Mouse (Mus musculus) ZHBTc4 (cell line): ENCODE results near the gene Clpx.

Source experiments
- DNase-seq: peaks from one replicate; pipeline ENCODE4 v3.0.0-alpha.2; 2011; ENCODE audit warnings: low read depth, low spot score

The Clpx gene

DNA sequence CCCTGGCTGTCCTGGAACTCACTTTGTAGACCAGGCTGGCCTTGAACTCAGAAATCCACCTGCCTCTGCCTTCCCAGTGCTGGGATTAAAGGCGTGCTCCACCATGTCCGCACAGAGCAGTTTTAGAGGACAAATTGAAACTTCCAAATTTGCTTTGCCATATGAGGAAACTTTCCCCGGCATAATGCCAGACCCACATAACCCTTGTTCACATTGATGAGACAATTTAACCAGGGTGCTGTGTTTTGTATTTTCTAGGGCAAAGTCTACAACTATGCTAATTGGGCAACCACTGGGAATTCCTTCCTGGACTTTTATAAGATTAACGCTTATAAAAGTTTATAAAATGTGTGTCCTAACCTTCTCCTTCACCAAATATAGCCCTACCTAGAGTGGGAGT, 4.1 kb upstream of the Clpx start:
- DNase-seq: no peak

DNA sequence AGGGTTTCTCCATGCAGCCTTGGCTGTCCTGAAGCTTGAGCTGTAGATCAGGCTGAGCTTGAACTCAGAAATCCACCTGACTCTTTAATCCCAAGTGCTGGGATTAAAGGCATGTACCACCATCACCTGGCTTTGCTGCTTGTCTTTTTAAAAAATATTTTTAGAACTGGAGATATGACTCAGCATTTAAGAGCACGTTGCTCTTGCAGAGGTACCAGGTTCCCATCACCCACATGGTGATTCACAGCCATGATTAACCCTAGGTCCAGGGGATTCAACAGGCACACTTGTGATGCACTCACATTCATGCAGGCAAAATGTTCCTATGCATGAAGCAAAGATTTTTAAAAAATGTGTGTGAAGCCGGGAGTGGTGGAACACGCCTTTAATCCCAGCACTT, 1.6 kb upstream of the Clpx start:
- no peak for DNase-seq

DNA sequence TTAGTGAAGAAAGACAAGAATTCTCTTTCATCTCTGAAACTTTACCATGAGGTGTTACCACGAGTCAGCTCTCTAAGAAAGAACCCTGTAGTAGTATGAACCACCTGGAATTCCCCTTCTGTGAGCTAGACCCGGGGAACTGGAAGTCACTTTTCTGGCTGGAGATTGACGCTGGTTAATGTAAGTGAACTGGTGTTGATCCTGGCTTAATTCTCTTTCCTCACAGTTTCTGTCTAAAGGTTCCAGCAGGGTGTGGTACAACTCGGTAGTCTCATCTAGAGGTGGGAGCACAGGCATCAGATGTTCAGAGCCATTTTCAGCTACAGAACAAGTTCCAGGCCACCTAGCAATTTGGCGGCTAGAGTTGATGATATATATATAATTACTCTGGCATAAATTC, 941 bp upstream of the Clpx start:
- no peak for DNase-seq

DNA sequence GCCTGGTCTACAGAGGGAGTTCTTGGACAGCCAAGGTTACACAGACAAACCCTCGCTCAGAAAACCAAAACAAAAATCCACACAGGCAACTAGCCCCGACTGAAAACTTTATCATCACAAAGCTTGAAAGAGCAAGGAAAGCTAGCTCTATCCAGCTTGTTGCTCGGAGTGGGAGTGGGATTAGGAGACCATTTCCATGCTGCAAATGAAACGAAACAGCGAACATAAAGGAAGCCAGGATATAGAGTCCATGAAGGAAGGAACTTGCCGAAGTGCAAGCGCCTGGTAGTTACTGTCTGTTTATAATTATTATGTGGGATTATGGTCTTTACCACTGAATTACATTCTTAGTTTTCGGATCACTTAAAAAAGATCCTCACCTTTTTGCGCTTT, 484 bp upstream of the Clpx start:
- no peak for DNase-seq

DNA sequence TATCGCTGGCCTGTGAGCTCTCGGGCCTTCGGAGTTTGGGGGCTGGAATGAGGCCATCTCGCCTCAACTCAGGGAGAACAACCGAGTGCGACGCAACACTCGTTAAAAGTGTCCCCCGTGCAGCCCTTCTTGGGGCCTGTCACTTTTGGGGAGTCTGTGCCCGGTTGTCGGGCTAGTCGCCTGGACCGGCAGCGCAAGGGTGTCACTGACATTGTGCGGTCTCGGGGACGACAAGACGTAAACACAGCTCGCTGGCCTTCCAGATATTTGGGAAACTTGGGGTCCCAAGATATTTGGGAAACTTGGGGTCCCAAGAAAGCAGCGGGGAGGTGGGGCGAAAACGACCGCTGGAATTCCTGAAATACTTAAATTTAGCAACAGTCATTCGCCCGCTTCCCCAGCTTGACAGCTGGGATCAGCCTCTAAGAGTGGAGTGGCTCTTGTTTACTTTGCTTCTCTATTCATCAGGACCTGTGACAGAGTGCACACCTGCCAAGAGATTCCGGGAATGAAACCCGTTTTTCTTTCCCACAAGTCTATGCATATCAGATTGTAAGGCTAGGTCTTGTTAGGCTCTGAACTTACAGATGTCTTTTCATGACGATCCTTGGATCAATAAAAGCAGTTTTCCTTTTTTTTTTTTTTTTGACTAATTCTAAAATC, 787 bp downstream of the Clpx start:
- no peak for DNase-seq

DNA sequence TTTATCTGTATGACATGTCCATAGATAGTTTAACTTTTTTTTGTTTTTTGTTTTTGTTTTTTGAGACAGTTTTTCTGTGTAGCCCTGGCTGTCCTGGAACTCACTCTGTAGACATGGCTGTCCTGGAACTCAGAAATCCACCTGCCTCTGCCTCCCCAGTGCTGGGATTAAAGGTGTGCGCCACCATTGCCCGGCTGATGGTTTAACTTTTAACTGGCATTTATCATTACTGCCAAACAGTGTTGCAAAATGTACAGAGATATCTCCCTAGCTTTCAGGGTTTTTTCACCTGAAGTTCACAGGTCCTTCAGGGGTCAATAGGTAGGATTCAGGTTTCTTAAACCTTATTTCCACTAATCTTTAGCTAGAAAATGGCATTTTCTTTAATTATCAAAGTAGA, 3.0 kb downstream of the Clpx start:
- no peak for DNase-seq

DNA sequence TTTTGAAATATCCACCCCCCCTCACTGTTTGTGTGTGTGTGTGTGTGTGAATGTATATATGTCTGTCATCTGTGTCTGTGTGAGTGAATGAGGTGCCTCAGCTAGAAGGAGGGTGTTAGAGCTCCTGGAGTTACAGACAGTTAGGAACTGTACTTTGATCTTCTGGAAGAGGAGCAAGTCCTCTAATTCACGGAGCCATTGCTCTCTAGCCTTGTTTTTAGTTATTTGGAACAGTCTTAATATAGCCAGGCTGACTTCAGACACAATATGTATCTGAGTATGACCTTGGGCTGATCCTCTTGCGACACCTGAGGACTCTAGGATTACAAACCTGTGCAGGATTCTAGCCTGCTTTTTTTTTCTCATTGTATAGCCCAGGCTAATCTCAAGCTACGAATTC, 4.7 kb downstream of the Clpx start:
- DNase-seq: no peak

DNA sequence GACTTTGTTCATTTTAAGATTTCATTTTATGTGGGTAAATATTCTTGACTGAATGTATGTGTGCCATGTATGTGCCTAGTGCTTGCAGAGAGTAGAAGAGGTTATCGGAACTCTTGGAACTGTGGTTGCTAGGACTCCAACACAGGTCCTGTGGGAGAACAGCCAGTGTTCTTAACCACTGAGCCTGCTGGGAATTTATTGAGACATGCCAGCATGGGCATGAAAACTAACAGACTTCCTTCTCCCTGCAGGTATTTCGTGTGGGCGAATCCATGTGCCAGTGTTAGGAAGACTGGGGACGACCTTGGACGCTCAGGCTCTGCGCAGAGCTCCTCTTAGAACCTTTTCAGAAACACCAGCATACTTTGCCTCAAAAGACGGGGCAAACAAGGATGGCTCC, 5.6 kb downstream of the Clpx start:
- no peak for DNase-seq

DNA sequence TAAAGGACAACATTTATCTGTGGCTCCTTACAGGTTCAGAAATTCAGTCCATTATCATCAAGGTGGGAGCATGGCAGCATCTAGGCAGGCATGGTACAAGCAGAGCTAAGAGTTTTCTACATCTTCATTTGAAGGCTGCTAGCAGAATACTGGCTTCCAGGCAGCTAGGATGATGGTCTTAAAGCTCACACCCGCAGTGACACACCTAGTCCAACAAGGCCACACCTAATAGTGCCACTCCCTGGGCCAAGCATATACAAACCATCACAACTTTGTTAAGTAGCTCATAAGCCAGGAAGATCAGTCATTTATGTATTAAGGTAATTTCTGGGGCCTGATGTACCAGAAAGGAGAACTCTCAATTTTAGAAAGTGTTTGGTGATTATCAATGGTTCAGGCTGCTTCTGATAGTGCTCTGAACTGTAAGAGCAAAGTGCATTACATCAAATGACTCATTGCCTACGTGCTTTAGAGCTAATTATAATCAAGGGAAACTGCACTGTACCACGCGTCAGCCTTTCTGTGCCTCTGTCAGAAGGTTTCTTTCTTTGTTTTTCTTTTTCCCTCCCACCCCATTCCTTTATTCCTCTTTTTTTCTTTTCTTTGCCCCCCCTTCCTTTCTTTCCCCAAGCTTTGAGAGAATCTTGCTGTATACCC, 8.4 kb downstream of the Clpx start:
- DNase-seq: no peak

DNA sequence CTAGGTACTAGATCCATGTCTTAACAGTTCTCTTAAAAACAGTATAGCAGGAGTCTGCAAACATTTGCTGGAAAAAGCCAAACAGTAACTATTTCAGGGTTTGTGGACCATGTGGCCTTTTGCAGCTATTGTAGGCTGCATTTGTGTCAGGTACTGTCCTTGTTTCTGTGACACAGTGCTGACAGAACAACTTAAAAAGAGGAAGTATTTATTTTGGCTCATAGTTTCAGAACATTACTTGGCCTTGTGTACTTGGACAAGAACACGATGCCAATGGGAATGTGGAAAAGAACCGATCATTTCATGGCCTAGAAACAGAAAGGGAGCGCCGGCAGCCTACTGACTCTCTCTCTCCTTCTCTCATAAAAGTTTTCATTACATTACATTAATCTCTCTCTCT, 9.5 kb downstream of the Clpx start:
- DNase-seq: no peak

DNA sequence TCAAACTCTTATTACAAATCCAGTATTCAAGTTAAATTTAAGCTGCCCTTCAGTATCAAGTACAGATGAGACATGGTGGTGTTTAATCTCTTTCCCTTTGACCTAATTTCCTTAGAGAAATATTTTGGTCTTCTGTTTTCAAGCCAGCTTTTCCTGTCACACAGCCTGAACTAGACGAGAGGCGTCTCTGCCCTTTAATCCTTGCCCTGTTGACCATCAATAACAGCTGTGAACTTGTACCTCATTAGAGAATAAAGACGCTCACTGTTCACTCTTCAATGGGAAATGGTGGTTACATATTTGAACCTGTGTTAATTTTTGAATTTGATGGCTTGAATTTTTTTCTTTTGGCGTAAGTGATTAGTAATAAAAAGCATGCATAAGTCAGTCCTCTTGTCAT, 10.2 kb downstream of the Clpx start:
- no peak for DNase-seq

DNA sequence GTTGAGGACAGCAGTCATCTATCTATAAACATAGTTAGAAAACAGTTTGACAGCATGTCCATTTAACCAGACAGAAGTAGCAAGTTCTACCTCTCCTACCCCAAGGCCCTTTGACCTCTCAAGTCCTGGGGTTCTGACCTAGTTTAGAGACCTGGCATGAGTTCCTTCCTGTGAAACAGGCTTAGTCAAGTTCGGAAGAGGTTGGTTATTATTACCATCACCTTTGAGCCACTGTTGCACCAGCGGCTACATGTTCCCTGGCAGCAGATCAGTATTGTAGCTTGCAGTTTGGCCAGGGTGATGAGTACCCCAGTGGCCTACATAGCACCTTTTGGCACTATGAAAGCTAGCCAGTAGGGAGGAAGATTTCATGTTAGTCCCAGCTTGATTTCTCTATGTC, 12.6 kb downstream of the Clpx start:
- no peak for DNase-seq

DNA sequence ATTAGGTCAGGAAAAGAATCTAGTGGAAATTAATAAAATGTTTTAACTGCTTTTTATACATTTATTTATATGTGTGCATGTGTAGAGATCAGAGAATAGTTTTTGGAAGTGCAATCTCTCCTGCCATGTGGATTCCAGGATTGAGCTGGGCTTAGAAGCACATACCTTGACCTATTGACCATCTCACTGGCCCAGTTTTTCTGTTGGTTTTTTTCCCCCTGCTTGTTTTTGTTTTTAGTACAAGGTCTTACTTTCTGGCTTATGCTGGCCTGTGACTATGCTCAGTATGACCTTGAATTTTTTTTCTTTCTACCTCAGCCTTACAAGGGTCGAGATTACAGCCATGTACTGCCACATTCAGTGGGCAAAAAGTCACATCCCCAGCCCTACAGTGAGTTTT, 14.0 kb downstream of the Clpx start:
- DNase-seq: no peak

DNA sequence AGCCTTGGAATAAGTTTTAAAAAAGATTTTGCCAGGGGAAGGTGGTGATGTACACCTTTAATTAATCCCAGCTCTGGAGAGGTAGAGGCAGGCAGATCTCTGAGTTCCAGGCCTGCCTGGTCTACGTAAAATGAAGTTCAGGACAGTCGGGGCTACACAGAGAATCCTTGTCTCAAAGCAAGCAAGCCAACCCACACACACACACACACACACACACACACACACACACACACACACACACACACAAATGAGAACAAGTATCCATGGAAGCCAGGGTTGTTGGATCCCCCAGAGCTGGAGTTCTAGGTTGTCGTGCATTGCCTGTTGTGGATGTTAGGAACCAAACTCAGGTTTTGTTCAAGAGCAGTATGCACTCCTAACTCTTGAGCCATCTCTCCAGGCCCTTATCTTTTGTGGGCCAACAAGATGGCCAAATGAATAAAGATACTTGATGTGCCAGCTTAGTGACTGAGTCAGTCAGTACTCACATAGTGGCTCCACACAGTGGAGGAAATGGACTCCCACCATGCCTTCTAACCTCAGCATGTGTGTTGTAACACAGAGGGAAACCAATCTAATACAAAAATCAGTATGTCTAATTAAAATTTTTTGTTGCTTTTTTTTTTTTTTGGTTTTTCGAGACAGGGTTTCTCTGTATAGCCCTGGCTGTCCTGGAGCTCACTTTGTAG, 18.8 kb downstream of the Clpx start:
- no peak for DNase-seq

DNA sequence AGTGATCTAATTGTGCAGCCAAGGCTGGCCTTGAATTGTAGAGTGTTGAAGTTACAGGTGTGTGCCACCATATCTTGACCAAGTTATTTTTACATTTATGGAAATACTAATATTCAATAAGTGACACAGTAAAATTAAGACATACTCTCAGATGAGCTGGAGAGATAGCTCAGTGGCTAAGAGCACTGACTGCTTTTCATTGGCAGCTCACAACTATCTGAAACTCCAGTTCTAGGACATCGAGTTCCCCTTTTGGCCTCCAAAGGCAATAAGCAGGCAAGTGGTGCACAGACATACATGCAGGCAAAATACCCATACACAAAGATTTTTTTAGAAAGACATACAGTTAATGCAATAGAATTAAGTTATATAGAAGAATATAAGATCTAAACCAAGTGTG, 19.8 kb downstream of the Clpx start:
- no peak for DNase-seq

DNA sequence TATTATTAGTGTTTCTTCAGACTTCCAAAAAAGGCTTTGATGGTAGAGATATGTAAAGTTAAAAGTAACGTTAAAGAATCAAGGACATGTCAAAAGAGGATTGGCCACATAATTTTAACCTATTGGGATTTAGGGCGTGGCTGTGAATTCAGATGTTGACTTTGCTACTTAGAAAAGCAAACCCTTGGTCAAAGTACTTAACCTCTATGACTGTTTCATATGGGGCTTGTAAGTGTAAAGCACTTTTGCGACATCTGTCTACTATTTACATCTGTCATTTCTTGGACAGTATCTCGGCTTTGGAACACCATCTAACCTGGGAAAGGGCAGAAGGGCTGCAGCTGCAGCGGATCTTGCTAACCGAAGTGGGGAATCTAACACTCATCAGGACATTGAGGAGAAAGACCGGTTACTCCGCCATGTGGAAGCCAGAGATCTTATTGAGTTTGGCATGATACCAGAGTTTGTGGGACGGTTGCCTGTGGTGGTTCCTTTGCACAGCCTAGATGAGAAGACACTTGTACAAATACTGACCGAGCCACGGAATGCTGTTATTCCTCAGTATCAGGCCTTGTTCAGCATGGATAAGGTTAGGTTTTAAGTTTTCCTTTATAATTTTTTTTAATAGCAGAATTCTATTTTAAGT, 28.3 kb downstream of the Clpx start:
- DNase-seq: no peak

DNA sequence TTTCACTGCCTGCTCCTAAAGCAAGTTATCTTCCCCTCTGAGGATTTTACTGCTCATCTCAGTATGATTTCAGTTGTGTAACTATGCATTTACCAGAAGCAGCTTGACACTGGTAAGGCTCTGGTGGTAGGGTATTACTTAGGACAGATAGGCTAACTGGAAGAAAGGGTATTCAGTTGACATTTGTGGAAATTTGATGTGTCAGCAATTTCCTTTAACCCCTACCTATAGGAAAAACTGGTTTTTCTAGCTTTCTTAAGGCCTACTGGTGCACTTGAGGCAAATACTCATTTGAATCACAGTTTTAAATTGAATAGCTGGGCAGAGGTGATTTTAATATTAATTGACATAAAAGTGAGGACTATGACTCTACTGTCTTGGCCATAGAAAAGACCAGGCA, 31.9 kb downstream of the Clpx start:
- no peak for DNase-seq

DNA sequence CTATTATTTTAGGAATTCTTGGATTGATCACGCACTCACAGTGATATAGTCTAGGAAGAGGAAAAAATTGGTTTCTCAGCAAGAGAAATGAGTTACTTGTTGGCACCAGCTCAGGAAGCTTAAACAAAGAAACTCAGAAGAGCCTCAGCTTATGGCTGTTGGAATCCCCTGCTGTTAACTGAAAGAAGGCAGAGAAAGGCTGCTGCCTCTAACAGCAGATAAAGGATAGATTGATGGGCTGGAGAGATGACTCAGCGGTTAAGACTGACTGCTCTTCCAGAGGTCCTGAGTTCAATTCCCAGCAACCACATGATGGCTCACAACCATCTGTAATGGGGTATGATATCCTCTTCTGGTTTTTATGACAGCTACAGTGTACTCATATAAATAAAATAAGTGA, 33.3 kb downstream of the Clpx start:
- no peak for DNase-seq

DNA sequence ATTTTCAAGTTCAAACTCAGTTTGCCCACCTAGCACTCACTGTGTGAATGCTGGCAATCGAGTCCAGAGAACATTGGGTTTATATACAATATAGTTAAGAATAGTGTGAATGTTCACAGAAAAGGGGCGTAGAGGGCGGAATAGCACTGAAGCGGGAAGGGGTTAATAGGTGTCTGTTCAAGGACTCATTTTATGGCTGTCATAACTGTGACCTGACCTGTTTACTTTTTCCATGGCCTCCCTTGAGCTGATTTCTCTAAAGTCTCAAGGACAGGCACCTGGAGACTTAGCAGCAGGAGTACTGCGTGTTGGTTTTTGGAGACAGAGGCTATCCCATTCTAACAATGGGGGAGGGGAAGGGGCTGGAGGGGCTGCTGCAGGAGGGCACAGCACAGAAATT, 39.9 kb downstream of the Clpx start:
- DNase-seq: no peak

DNA sequence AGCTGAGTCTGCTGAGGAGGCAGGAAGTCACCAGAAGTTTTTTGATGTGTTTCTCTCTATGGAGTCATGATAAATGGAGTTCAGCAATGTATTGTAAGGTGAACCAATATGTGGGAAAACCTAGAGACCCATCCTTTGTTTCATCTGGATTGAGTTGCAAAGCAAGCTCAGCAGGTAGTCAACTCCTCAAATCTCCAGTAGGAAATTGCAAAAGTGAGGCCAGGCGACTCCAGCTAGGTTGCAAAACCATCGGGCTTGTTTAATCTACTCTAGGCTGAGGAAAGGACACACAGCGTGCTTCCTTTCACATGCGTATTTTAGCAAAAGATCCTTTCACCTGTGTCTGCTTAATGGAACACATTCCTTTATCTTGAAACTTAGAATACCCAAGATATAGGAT, 45.1 kb downstream of the Clpx start:
- DNase-seq: peak; percentile 80

DNA sequence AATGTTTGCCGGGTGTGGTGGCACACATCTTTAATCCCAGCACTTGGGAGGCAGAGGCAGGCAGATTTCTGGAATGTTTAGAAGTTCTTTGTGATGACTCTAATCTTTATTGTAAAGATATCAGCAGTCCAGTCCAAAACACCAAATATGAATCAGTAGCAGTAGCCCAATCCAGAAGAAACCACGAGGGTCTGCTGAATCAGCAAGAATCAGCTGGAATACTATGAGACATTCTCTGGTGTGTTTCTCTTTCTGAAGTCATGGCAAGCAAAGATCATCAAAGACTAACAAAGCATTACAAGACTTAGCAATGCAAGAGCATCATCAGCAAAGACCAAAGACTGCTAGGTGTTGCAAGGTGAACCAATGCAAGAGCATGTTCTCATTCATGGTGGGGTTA, 46.4 kb downstream of the Clpx start:
- DNase-seq: no peak

DNA sequence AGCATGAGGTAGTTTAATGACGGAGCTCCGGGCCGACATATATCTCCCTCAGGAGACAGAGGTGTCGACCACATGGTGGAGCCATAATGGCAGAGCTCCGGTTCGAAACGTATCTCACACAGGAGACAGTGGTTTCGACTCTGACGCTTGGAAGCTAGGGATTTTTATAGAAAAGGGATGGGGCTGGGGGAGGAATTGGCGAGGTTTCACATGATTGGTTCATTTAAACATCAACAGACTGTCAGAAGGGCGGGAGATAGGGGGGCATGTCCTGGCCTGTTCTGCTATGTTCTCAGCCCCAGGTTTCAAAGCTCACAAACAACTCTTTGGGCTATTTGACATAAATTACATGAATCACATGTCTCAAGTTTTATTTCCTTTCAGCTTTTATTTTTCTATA, 51.4 kb downstream of the Clpx start:
- peak; percentile 27 for DNase-seq
